Mouse (Mus musculus) brain, adult 2 months (tissue): ENCODE measurements at regions not wholly inside any gene's neighbourhood (a gene's known extent, or its start where the extent isn't known, plus 50 kb on each side); places are given as distances from the start of the nearest gene placed in this dataset.

Source experiments
- DNase-seq: peaks from one replicate; pipeline ENCODE4 v3.0.0; 2011; ENCODE audit warnings: low read depth, low spot score

DNA sequence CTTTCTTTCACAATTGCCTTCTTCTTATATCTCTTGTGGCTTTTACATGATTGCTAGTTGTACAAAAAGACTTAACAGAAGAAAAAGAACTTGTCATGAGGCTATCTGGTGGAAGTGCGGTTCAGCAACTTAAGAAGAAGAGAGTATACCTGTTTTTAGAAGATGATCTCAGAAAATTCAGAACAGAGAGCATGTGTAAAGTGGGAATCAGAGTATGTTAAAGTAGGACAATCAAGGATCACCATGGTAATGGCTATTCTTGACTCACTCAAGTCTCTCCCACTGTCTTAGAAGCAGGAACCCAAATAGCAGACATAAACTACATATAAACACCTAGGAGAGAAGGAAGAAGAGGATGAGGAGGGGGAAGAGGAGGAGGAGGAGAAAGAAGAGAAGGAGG, 857.9 kb upstream of the Nr2f1 start:
- DNase-seq, result peak; percentile 59

GRCm38 (mm10) chr13:79054481-79054880, 854.9 kb upstream of the Nr2f1 start:
- no peak for DNase-seq

- no peak for DNase-seq
These were observed 853.9 kb upstream of the Nr2f1 start for GRCm38 (mm10) chr13:79053428-79053827.

DNA sequence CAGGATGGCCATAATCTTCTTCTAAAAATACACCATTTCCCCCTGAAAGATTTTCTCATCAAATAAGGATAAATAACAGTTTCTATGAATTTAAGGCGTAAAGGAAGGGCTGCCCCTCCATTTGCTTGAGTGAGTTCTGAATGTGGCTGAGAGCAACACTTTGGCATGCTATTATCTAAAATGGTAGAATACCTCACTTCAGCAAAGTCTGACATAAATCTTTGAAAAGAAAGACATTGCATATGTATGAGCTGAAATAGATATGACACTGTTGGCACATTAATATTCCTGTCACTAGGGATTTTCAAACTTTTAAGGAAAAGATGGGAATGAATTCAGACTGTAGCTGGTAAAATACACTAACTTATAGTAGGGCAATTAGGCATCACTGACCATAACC, 847.7 kb upstream of the Nr2f1 start:
- no peak for DNase-seq

- DNase-seq, result peak; percentile 40
These were observed 845.1 kb upstream of the Nr2f1 start for GRCm38 (mm10) chr13:79044657-79045056.

GRCm38 (mm10) chr13:79037883-79038282, 838.3 kb upstream of the Nr2f1 start:
- DNase-seq, result no peak

DNA sequence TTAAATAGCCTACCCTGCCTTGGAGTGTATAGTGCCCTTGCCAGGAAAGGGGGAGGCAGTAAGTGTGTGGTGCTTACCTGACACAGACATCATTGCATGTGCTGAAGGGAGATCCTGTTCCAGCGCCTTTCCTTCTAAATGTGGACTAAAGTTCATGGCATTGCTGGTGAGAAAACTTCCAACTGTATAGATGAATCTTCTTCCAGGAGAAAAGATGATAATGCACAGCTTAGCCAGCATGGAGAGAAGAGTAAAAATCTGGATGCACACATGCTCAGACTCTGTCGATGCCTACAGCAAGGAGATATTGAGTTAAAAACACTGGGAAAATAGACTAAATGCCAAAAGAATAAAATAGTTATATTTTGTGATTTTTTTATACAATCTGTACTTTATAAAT, 835.7 kb upstream of the Nr2f1 start:
- no peak for DNase-seq

- no peak for DNase-seq
These were observed 830.4 kb upstream of the Nr2f1 start for GRCm38 (mm10) chr13:79029974-79030373.

- peak; percentile 60 for DNase-seq
These were observed 828.6 kb upstream of the Nr2f1 start for GRCm38 (mm10) chr13:79027877-79028760.

- DNase-seq, result no peak
These were observed 826.1 kb upstream of the Nr2f1 start for GRCm38 (mm10) chr13:79025645-79026044.

DNA sequence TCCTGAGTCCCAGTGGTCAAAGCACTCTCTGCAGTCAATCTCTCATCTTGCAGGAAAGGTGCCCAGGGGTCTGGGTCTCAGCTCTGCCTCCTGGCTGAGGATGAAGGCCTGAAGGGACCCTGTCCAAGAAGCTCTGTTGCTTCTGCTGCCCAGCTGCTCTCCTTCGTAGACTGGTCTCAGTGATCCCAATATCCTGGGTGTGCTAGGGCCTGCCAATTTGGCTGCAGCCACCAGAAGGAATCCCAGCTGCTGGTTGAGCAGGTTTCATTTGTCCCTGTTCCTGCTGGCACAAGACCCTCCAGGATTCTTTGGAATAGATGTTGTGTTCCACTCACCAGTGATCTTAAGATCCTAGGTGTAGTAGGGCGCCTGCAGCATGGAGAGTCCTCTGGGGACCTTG, 818.5 kb upstream of the Nr2f1 start:
- DNase-seq, result no peak

- no peak for DNase-seq
These were observed 803.8 kb upstream of the Nr2f1 start for GRCm38 (mm10) chr13:79003313-79003712.

GRCm38 (mm10) chr13:78998855-78999254, 799.3 kb upstream of the Nr2f1 start:
- DNase-seq, result peak; percentile 11

DNA sequence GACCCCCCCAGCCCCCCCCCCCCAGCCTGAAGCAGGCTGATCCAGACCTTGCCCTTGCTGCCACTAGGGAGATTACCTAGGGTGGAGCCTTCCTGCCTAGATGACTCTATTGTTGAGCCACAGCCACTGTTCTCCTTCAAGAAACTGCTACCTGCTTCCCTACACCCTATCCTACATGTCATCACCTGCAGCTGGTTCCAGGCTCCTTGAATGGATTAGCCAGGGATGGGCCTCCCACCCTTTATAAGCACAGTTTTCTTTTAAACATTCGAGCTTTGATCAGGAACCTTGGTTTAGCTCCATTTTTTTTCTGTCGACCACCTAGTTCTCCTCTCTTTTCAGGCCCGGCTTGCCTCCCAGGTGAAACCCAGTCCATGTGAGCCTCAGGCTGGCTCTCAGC, 792.8 kb upstream of the Nr2f1 start:
- no peak for DNase-seq

- DNase-seq, result no peak
These were observed 786.4 kb upstream of the Nr2f1 start for GRCm38 (mm10) chr13:78985921-78986320.

GRCm38 (mm10) chr13:78977224-78977780, 777.7 kb upstream of the Nr2f1 start:
- no peak for DNase-seq

DNA sequence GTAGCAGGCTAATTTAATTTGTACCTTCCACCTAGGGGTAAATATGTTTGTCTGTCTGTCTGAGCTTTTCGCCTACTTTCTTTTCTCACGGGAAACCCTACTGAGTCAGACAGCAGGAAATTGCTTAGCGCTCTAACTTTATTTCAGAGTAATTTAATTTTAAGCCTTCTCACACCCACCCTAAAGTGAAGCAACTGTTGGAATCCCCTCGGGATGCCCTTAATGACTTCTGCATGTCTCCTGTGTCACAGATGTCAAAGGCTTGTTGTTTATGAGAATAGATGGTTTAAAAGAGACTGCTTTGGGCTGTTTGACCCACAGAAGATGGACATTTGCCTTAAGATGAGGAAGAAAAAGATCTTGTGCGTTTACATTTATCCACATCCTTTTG, 738.8 kb upstream of the Nr2f1 start:
- no peak for DNase-seq

DNA sequence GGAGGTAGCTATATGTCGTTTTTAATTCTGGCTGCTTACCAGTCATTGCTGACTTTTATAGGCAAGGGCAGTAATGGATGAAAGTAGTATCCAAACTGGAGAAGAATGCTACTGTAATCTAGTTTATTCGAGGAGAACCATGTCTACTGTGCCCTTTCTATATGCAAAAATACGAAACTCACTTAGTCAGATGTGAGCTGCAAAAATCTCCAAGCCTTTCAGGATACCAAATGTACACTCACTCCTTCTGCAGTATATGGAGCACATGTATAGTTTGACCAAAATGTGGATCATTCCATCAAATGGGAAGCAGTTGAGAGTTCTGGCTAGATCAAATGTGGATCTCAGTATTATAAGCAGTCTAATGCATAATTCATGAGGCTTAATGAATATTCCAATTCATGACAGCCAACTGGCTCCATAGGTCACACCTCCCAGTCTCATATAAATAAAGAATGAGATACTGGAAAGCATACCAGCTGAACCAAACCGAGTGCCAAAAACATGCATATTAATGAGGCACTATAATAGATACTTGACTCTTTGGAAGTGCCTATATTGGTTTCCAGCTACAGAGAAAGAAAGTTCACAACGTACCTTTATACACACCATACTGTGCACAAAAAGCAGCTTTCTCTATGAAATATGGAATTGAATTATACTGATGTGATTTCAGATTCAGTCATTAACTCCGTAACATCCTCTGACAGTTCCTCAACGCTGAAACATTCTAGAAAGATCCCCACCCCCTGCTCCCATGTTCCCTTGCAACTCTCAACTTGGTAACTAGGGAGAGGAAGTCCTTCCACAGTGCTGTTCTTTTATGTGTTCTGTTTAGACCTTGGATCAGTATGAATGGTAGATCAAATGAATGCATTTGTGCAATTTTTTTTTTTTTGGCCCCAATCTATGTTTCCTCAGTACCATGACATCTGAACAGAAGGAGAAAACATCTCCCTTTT, 738.1 kb upstream of the Nr2f1 start:
- DNase-seq, result peak; percentile 15

GRCm38 (mm10) chr13:78935990-78936650, 736.6 kb upstream of the Nr2f1 start:
- DNase-seq, result no peak

DNA sequence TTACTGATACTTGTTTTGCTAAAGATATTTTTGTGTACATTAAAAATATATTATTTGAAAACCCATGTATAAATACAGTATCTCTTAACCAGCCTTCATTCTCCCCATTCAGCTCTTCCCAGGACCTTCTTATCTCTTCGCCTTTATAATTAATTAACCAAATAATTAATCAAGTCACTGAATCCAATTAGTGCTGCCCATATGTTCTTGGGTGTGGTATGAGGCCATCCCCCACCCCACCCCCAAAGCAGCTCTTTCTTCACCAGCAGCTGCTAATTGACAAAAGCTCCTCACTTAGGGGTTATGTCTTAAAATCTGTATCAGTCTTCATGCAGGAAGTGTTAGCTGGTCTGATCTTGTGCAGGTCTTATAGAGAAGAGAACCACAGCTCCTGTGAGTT, 728.8 kb upstream of the Nr2f1 start:
- DNase-seq, result no peak

- DNase-seq, result no peak
These were observed 721.2 kb upstream of the Nr2f1 start for GRCm38 (mm10) chr13:78920802-78921201.

- DNase-seq, result no peak
These were observed 710.3 kb upstream of the Nr2f1 start for GRCm38 (mm10) chr13:78909839-78910238.
